Mouse (Mus musculus) neural tube, embryonic 14.5 days (tissue): ENCODE data around the gene Cercam. TPM values are rescaled to one million over a fixed set of nuclear protein-coding genes. Genes with fewer than 3 reads are reported as not detected.

Source experiments
- ATAC-seq: fragments of 200-750 bp; cut with Nextera tagmentation; 2 replicates; pipeline ENCODE4 v1.8.0; 2017; ENCODE audit warnings: low read depth, mild to moderate bottlenecking, moderate TSS enrichment, moderate library complexity
- H3K27ac ChIP-seq: fragments of 300-500 bp; sonication (generic); 2 replicates; pipeline ENCODE4 v1.5.1; 2014; ENCODE audit warnings: low read depth, mild to moderate bottlenecking, control low read depth, low read length, moderate library complexity, mixed read lengths
- H3K27me3 ChIP-seq: fragments of 300-500 bp; sonication (generic); 2 replicates; pipeline ENCODE4 v1.6.1; 2014; ENCODE audit warnings: low read length; ENCODE audit not compliant: control insufficient read depth, insufficient read depth
- H3K36me3 ChIP-seq: fragments of 300-500 bp; sonication (generic); 2 replicates; pipeline ENCODE4 v1.6.1; 2014; ENCODE audit warnings: low read length, mixed read lengths; ENCODE audit not compliant: control insufficient read depth, insufficient read depth
- H3K4me1 ChIP-seq: fragments of 300-500 bp; sonication (generic); 2 replicates; pipeline ENCODE4 v1.6.1; 2014; ENCODE audit warnings: low read length; ENCODE audit not compliant: control insufficient read depth, insufficient read depth
- H3K4me2 ChIP-seq: fragments of 300-500 bp; sonication (generic); 2 replicates; pipeline ENCODE4 v1.6.1; 2014; ENCODE audit warnings: mild to moderate bottlenecking, low read depth, low read length, control low read depth
- H3K4me3 ChIP-seq: fragments of 300-500 bp; sonication (generic); 2 replicates; pipeline ENCODE4 v1.5.1; 2014; ENCODE audit warnings: low read depth, low read length, control low read depth, mixed read lengths
- H3K9ac ChIP-seq: fragments of 300-500 bp; sonication (generic); replicated peaks from 2 replicates; pipeline ENCODE4 v1.6.1; 2014; ENCODE audit warnings: low read depth, mild to moderate bottlenecking, control low read depth, low read length, mixed read lengths
- H3K9me3 ChIP-seq: fragments of 300-500 bp; sonication (generic); 2 replicates; pipeline ENCODE4 v1.6.1; 2016; ENCODE audit warnings: low read length; ENCODE audit not compliant: control insufficient read depth
- WGBS: fragments of 180-500 bp; shearing (Covaris S2); extraction: QIAGEN DNeasy Blood & Tissue Kit; methylation state at CpG from one replicate; pipeline ENCODE4 v1.1.7; 2014; 5-methylcytosine and 5-hydroxymethylcytosine counted together
- polyA plus RNA-seq: library from polyadenylated mRNA; unstranded; fragments of >200 nt; fragmentation: Nextera tagmentation; extraction: Ambion mirVana; gene quantifications from 2 replicates; pipeline ENCODE4 v1.2.1, GENCODE M21; 2014

The Cercam gene
- polyA plus RNA-seq: 21.4 and 22.9 TPM in 2 replicates

DNA sequence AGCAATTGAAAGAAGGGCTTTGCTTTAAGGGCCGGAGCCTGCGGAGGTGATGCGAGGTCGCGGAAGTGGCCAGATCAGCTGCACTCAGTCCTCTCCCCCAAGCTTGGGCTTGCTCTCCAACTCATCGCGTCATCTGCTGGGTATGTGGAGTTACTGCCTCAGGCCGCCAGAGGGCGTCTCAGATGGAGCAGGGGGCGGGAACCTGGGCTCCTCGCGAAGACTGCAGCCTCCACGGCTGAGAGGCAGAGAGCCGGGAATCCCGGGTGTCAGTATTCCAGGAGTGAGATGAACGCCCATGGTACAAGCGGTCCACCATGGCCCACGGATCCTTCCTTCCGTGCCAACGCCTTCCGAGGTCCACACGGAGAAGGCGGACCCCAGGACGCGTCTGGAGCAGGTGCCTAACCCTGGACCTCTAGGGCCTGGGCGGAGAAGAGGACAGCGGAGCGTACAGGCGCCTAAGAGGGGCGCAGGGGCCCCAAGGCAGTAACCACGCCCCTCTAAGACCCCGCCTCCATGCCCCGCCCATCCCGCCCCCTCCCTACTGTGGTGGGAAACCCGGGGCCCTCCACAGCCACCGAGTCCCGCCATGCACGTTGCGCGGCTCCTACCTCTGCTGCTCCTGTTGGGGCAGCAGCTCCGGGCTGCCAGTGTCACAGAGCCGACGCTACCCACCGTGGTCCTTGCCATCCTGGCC, at the start of gene Cercam:
Cercam (plus strand) TSS at position 216 of the 697 bp plus-strand sequence.
- 0 out of 2 replicates have a peak, but pooled peaks cover 5% of the 10 kb centered on the region for H3K36me3 ChIP-seq
- H3K4me1 ChIP-seq: peaks cover 9% of the 10 kb centered on the region; the same call in 1 of the 2 replicates
- H3K27ac ChIP-seq: peak within 1 kb of the TSS; percentile 60
- peak; percentile 93 for ATAC-seq
- H3K4me3 ChIP-seq: peak within 1 kb of the TSS; percentile 40
- WGBS: 1% methylated on average over 43 of the region's 44 CpGs
- no peaks in the 10 kb centered on the region for H3K27me3 ChIP-seq
- peak within 1 kb of the TSS; percentile 56 for H3K9ac ChIP-seq
- no peaks in the 10 kb centered on the region for H3K9me3 ChIP-seq
- H3K4me2 ChIP-seq: peak within 1 kb of the TSS; percentile 72

DNA sequence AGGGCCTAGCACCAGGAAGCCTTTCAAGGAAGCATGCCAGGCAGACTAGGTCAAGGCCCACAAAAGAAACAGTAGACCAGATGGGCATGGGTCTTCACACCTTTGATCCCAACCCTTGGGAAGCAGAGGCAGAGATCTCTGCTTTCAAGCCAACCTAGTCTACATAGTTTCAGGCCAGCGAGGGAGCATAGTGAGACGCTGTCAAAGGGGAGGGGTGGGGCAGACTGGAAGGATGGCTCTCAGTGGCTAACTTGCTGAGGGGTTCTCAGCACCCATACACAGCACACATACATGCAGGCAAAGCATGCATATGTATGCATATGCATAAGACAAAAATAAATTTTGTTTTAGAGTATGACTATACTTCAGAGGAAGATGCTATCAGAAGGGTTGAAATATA, 49.6 kb upstream of the Cercam start:
- Histone ChIP-seq H3K36me3 (peaks cover 21% of the 10 kb centered on the region), H3K4me2 (peak overlapping the region; percentile 42), H3K27me3 (no peaks in the 10 kb centered on the region), H3K27ac (peak overlapping the region; percentile 89), H3K4me1 (peaks cover 7% of the 10 kb centered on the region; the same call in 1 of the 2 replicates), H3K9me3 (no peaks in the 10 kb centered on the region), H3K9ac (no peak overlapping the region), H3K4me3 (no peak overlapping the region; the same call in 1 of the 2 replicates)
- no peak for ATAC-seq
- WGBS: 4% methylated on average over 2 of the region's 2 CpGs

- peak within 1 kb of the TSS; percentile 89 for H3K27ac ChIP-seq
- WGBS: under 1% methylated on average over 33 of the region's 35 CpGs
- H3K4me2 ChIP-seq: peak within 1 kb of the TSS; percentile 42
- H3K9ac ChIP-seq: peak within 1 kb of the TSS; percentile 53
- H3K27me3 ChIP-seq: no peaks in the 10 kb centered on the region
- ATAC-seq: peak; percentile 71
- no peaks in the 10 kb centered on the region for H3K9me3 ChIP-seq
- peaks cover 7% of the 10 kb centered on the region; the same call in 1 of the 2 replicates for H3K4me1 ChIP-seq
- peak within 1 kb of the TSS; percentile 29 for H3K4me3 ChIP-seq
- H3K36me3 ChIP-seq: peaks cover 12% of the 10 kb centered on the region; the same call in 1 of the 2 replicates
These were observed 48.7 kb upstream of the Cercam start, which contains the start of gene Urm1 for GRCm38 (mm10) chr2:29820025-29820817. Gene Urm1, plus strand, starts transcription at chr2:29820075.

- Histone ChIP-seq H3K36me3 (no peaks in the 10 kb centered on the region), H3K9me3 (no peaks in the 10 kb centered on the region), H3K4me2 (peak overlapping the region; percentile 84), H3K27ac (peak overlapping the region; percentile 92), H3K27me3 (no peaks in the 10 kb centered on the region), H3K4me3 (peak overlapping the region; percentile 53), H3K9ac (peak overlapping the region; percentile 45), H3K4me1 (peaks cover 11% of the 10 kb centered on the region; the same call in 1 of the 2 replicates)
- WGBS: 5% methylated on average over 11 of the region's 11 CpGs
- ATAC-seq: 0 out of 2 replicates have a peak, but pooled peaks have one; percentile 44
These were observed 42.5 kb upstream of the Cercam start for GRCm38 (mm10) chr2:29826318-29826925.

DNA sequence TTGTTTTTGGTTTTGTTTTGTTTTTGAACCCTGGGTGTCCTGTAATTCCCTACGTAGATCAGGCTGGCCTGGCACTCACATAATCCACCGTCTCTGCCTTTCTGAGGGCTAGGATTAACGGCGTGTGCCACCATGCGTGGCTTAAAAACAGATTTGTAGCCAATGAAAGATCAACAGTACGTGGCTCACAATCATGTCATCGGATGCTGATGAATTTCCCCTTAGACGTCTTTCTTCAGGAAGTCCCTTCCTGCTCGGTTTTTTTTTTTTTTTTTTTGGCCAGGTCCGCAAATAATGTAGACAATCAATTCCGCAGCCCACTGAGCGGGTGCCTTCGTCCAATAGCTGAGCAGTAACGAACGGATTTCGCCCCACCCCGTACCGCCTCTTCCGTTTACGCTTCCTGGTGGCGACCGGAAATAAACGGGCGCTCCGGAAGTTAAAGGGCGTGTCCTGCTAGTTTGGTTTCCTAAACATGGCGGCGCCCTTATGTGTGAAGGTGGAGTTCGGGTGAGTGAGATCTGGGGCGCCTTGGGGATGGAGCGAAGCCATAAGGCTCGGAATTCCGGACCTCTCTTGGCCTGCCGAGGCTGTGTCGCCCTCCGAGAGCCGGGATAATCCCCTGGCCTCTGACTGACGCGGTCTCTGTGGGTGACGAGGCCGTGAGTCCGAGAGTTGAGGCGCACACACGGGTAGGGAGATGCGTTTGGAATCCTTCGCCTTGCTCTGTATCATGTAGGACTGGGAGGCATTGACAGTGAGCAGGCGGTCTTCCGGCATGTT, 41.8 kb upstream of the Cercam start:
- Histone ChIP-seq H3K4me1 (peaks cover 11% of the 10 kb centered on the region; the same call in 1 of the 2 replicates), H3K9me3 (no peaks in the 10 kb centered on the region)
- WGBS: under 1% methylated on average over 48 of the region's 48 CpGs

GRCm38 (mm10) chr2:29827709-29828024, 41.3 kb upstream of the Cercam start:
- ATAC-seq: no peak
- Histone ChIP-seq H3K27ac (no peak overlapping the region), H3K4me1 (peaks cover 11% of the 10 kb centered on the region; the same call in 1 of the 2 replicates), H3K9me3 (no peaks in the 10 kb centered on the region), H3K4me2 (peak overlapping the region; percentile 84), H3K36me3 (no peaks in the 10 kb centered on the region), H3K4me3 (peak overlapping the region; percentile 53), H3K27me3 (no peaks in the 10 kb centered on the region), H3K9ac (peak overlapping the region; percentile 59)
- 3% methylated on average over 12 of the region's 12 CpGs for WGBS

More for the DNA sequence above, 41.8 kb upstream of the Cercam start:
- H3K36me3 ChIP-seq: no peaks in the 10 kb centered on the region
- no peaks in the 10 kb centered on the region for H3K27me3 ChIP-seq
- ATAC-seq: peak; percentile 98
- peak overlapping the region; percentile 84 for H3K4me2 ChIP-seq
- H3K9ac ChIP-seq: peak overlapping the region; percentile 59
- H3K4me3 ChIP-seq: peak overlapping the region; percentile 53
- peak overlapping the region; percentile 92 for H3K27ac ChIP-seq

GRCm38 (mm10) chr2:29831106-29831505, 37.9 kb upstream of the Cercam start:
- Histone ChIP-seq H3K27me3 (no peaks in the 10 kb centered on the region), H3K27ac (no peak overlapping the region), H3K4me1 (peaks cover 10% of the 10 kb centered on the region; the same call in 1 of the 2 replicates), H3K9me3 (no peaks in the 10 kb centered on the region), H3K4me2 (no peak overlapping the region), H3K36me3 (no peaks in the 10 kb centered on the region), H3K4me3 (no peak overlapping the region), H3K9ac (no peak overlapping the region)
- WGBS: 86% methylated on average over 4 of the region's 4 CpGs
- ATAC-seq: no peak

DNA sequence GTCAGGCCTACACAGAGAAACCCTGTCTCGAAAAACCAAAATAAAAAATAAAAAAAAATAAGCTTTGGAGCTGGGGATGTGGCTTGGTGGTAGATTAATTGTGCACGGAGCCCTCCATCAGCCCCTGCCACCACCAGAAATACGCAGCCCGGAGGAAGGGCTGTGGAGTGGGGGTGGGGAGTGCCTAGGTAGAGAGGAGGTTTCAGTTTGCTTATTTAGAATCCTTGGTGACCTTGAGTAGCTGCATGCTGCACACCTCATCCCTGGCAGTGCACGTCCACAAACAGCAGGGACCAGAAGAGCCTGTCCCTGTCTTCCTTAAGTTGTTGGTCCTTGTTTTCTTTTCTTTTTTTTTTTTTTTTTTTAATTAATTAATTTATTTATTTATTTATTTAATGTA, 35.2 kb upstream of the Cercam start:
- peaks cover 3% of the 10 kb centered on the region for H3K4me1 ChIP-seq
- no peak overlapping the region for H3K4me2 ChIP-seq
- no peaks in the 10 kb centered on the region for H3K27me3 ChIP-seq
- WGBS: 93% methylated on average over 5 of the region's 5 CpGs
- ATAC-seq: no peak
- H3K4me3 ChIP-seq: no peak overlapping the region
- H3K9me3 ChIP-seq: no peaks in the 10 kb centered on the region
- no peaks in the 10 kb centered on the region for H3K36me3 ChIP-seq
- no peak overlapping the region for H3K27ac ChIP-seq
- no peak overlapping the region for H3K9ac ChIP-seq
